Mouse (Mus musculus) frontal cortex, postnatal 36 days (tissue): ENCODE measurements at regions not wholly inside any gene's neighbourhood (a gene's known extent, or its start where the extent isn't known, plus 50 kb on each side); places are given as distances from the start of the nearest gene placed in this dataset.

ENCODE experiments used
- DNase-seq, 2 experiments: peaks; one replicate each; pipeline ENCODE4 v3.0.0; 2022; ENCODE audit warnings: low spot score in 2 of 2

DNA sequence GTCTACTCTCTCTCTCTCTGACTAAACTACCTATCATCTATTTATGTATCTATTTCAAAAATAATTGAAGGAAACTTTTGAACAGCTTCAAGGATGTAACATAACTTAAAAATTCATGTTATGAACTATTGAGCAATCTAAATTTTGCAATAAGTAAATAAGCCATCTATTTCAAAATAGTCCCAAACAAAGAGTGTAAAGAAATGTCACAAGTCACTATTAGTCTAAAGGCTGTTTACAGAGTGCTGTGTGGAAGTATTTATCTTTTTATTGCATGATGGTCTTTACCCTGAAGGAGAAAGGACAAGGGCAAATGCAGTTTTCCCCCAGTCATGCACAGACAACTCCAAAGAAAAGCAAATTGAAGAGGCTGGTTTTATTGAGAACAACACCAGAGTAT, 496.0 kb downstream of the Olfm4 start:
- DNase-seq = no peak

GRCm38 (mm10) chr14:80482771-80483170, 498.9 kb downstream of the Olfm4 start:
- DNase-seq = no peak

- no peak for DNase-seq
Measured at GRCm38 (mm10) chr14:80484256-80484655, 500.4 kb downstream of the Olfm4 start.

DNA sequence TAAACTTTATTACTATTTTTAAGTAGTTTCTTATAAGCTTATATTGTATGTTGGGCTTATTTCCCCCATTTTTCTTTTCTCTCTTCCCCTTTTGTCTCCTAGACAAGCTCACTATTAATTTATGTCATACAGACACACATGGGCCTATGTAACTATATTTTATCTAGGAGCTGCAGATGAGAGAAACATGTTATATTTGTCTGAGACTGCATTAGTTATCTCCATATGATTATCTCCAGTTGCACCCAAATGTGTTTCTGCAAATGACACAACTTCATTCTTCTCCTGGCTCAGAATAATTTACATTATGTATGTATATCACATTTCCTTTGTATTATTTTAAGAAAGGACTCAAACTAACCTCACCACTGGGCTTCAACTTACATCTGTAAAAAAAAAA, 501.3 kb downstream of the Olfm4 start:
- no peak for DNase-seq

GRCm38 (mm10) chr14:80486605-80487004, 502.7 kb downstream of the Olfm4 start:
- DNase-seq = no peak

DNA sequence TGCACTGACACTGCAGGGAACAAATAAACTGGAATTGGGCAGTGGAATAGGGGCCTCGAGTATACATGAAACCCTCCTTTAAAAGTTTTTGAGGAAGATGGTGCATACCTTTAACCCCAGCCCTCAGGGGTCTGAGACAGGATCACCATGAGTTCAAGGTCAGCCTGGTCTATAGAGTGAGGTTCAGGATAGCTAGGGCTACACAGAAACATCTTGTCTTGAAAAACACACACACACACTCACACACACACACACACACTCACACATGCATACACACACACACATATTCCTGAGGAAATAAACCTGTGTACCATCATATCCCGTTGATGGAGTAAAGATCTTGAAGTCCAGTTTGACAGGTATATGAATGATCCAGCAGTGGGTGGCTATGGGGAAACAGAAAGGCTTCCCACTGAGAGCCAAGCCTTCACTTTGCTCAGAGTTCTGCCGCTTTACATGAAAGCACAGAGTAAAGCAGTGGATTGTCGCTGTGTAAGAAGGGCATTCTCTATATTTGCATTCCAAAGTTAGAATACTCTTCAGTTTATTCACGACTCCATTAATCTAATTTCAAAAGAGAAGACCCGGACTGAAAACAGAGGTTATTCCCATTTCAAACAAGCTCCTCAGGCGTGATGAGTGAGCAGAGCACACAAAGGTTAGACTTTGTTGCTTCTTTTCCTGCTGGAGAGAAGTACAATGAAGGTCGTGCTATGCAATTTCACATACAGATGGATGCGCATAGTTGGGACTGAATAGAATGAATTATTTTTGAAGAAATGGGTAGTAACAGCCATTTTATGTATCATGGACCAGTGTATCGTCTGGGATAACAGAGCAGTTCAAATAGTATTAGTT, 508.4 kb downstream of the Olfm4 start:
- DNase-seq = no peak

DNA sequence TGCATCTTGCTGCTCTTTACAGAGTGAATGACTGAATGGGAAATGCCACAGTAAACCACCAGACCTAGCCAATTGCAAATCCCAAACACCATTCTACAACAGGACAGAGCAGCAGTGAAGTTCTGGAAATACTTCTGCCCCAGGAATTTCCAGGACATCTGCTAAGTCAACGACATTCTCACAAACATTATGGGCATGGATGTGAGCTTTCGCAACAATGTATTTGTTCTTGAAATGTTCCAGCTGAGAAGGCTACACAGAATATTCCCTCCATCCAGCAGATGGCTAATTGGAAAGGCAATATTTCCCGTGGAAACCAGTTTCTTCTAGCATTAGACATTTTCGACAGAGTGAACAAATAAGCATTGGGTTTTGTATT, 509.0 kb downstream of the Olfm4 start:
- no peak for DNase-seq

- DNase-seq = no peak
Measured at GRCm38 (mm10) chr14:80504351-80504750, 520.5 kb downstream of the Olfm4 start.

DNA sequence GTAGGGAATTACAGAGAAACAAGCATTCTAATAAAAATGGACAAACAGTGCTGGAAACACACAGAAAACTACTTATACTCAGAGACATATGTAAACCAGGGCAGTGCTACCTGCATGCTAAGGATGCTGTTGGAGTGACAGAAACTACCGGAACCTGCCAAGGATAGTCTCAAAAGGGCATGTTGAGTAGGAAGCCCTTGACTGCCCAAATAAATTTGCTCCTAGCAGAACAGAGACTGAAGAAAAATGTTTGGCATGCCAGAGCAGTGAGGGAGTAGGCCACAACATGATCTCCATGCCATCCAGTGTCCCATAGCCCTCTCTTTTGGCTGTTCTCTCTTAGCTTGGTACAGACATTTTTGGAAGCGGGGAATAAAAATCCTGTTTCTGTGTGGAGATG, 532.7 kb downstream of the Olfm4 start:
- DNase-seq = no peak

- no peak for DNase-seq
Measured at GRCm38 (mm10) chr14:80521216-80521615, 537.3 kb downstream of the Olfm4 start.

GRCm38 (mm10) chr14:80521631-80522030, 537.8 kb downstream of the Olfm4 start:
- DNase-seq = no peak

DNA sequence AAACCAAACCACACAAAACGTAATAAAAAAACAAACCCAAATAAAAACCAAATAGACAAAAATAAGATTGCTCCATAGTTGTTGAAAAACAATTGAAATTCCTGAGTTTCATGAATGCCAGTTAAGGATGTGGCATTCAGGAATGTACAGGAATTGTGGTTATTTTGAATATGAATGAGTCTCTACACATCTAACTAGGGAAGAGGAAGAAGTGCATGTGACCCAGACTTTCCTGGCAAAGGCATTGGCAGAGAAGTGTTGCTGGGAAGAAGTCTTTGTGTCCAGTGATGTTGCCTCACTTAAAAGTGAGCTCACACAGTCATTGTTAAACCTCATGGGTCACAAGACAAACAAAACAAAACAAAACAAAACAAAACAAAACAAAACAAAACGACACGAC, 538.7 kb downstream of the Olfm4 start:
- DNase-seq = no peak

GRCm38 (mm10) chr14:80528419-80529028, 544.6 kb downstream of the Olfm4 start:
- DNase-seq = no peak

DNA sequence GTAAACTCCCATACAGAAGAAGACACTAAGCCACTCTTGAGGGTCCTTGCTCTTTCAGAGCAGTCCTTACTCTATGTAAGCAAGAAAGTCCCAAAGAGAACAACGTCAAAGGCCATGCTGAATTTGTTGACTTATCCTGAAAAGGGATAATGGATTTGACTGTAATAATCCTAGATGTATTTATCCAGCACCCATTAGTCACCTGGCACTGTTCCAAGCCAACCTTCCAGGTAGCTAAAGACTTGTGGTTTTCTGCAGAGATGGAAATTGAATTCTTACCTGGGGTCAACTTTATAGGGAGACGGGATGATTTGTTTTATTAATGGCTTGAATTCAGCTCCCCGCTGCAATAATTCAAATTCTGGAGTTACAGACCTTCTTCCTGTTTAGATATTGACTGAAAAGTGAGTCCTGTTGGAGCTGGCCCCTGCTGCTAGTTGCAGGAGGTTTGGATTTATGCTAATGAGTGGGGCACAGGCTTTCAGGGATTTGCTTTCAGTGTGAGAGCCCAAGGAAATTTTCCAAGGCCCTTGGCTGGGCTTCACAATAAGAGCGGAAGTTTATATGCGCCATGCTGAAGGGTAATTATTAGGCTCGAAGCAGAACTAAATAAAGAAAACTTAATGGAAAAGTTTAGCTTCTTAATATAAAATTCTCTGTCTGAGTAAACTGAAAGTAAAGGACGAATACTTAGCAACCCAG, 552.3 kb downstream of the Olfm4 start:
- DNase-seq = no peak

DNA sequence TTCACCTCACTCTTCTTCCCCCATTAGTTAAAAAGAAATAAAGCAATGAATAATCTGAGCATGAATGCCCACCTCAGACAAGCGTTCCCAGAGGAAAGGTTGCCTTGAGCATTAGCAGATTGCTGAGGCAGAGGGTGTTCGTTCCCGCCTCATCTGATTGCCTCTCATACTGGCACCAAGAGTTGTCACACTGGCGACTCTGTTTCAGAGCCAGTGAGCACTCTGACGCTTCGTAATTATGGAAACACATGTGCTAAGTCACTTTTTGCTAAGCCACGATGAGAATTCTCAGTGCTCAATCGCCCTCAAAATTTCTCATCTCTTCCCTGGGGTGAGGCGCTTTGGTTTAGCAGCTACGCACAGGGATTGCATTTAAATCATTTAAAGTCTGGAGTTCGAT, 576.1 kb downstream of the Olfm4 start:
- no peak for DNase-seq
